Mouse (Mus musculus) hindbrain, embryonic 10.5 days (tissue): ENCODE measurements around the gene Eps8. TPM values are rescaled to one million over a fixed set of nuclear protein-coding genes. Genes with fewer than 3 reads are reported as not detected.

Experiments
- DNase-seq: peaks from one replicate; pipeline ENCODE4 v3.0.0-alpha.2; 2017; ENCODE audit warnings: low spot score
- H3K27ac ChIP-seq: fragments of 300-500 bp; sonication (generic); 2 replicates; pipeline ENCODE4 v1.5.1; 2016; ENCODE audit warnings: mild to moderate bottlenecking, moderate library complexity
- H3K27me3 ChIP-seq: fragments of 300-500 bp; sonication (generic); 2 replicates; pipeline ENCODE4 v1.6.1; 2016; ENCODE audit warnings: mild to moderate bottlenecking; ENCODE audit not compliant: poor library complexity, insufficient read depth, severe bottlenecking
- H3K36me3 ChIP-seq: fragments of 300-500 bp; sonication (generic); 2 replicates; pipeline ENCODE4 v1.6.1; 2016; ENCODE audit warnings: mild to moderate bottlenecking, moderate library complexity
- H3K4me1 ChIP-seq: fragments of 300-500 bp; sonication (generic); replicated peaks from 2 replicates; pipeline ENCODE4 v1.6.1; 2016; ENCODE audit warnings: mild to moderate bottlenecking
- H3K4me3 ChIP-seq: fragments of 300-500 bp; sonication (generic); 2 replicates; pipeline ENCODE4 v1.5.1; 2016; ENCODE audit warnings: mild to moderate bottlenecking, moderate library complexity
- H3K9me3 ChIP-seq: fragments of 300-500 bp; sonication (generic); 2 replicates; pipeline ENCODE4 v1.6.1; 2016; ENCODE audit warnings: mild to moderate bottlenecking, moderate library complexity
- WGBS: fragments of 180-500 bp; shearing (Covaris S2); methylation state at CpG from one replicate; pipeline ENCODE4 v1.1.7; 2016; 5-methylcytosine and 5-hydroxymethylcytosine counted together
- polyA plus RNA-seq: library from polyadenylated mRNA; unstranded; fragments of >200 nt; fragmentation: Nextera tagmentation; extraction: Ambion mirVana; gene quantifications from 2 replicates; pipeline ENCODE4 v1.2.1, GENCODE M21; 2016

Eps8 gene
- polyA plus RNA-seq, 1 experiment from 2014 or later: 5.8 TPM

DNA sequence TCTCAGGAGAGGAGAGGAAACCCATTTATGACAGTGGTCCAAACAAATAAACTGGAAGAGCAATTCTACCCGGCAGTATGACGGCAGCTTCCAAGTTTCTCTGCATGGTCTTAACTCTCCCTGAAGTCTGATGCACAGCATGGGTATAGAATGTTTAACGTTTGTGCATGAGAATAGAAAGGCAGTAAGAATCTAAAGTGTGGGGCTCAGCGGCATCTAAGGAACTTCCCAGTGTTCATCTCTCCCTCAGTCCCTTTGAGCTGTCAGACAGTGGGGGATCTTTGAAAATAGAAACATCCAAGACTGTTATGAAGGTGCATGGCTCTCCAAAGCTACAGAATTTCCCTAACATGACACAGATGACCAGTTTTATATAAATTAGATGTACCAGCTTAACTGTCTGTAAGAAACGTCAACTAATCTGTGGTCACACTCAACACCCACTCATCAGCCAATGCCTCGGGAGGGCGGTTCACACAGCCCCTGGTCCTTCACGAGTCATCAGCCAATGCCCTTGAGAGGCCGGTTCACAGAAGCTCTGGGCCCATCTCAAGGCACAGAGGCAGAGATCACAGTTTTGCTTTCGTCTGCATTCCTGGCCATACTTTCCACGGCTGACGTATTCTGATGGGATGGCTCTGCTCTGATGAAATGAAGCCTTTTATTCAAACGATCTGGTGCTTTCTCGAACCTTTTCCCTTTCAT is 145.2 kb downstream of the Eps8 start:
- no peak for DNase-seq
- H3K4me1 ChIP-seq: no peaks in the 10 kb centered on the region
- no peak overlapping the region for H3K27ac ChIP-seq
- H3K36me3 ChIP-seq: no peaks in the 10 kb centered on the region
- 86% methylated on average over 14 of the region's 14 CpGs for WGBS
- H3K9me3 ChIP-seq: no peaks in the 10 kb centered on the region
- no peak overlapping the region for H3K4me3 ChIP-seq
- no peaks in the 10 kb centered on the region for H3K27me3 ChIP-seq

GRCm38 (mm10) chr6:137508936-137509335 is 145.7 kb downstream of the Eps8 start:
- no peaks in the 10 kb centered on the region for H3K27me3 ChIP-seq
- H3K36me3 ChIP-seq: no peaks in the 10 kb centered on the region
- H3K9me3 ChIP-seq: no peaks in the 10 kb centered on the region
- no peaks in the 10 kb centered on the region for H3K4me1 ChIP-seq
- DNase-seq: no peak
- no peak overlapping the region for H3K4me3 ChIP-seq
- H3K27ac ChIP-seq: no peak overlapping the region
- WGBS: 94% methylated on average over 19 of the region's 19 CpGs

DNA sequence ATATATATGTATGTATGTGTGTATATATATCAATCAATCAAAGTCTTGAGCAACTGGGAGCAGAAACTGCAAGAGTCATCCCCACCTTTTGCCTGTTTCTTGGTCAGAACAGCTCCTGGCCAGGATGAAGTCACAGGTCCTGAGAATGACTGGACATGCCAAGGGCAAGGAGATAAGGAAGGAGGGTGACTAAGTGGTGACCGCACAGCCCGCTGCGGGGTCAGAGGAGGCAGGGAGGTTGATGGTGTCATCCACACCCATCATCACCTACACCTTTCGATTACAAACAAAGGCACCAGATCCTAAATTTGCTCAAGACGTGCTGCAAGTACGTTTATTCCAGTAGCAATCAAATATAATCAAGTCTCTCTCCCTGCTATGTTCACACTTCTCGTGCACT is 148.1 kb downstream of the Eps8 start:
- DNase-seq: no peak
- H3K27me3 ChIP-seq: no peaks in the 10 kb centered on the region
- no peaks in the 10 kb centered on the region for H3K9me3 ChIP-seq
- no peaks in the 10 kb centered on the region for H3K36me3 ChIP-seq
- no peak overlapping the region for H3K27ac ChIP-seq
- H3K4me3 ChIP-seq: no peak overlapping the region
- H3K4me1 ChIP-seq: no peaks in the 10 kb centered on the region
- 94% methylated on average over 7 of the region's 7 CpGs for WGBS

- DNase-seq: no peak
- Histone ChIP-seq H3K36me3 (no peaks in the 10 kb centered on the region), H3K4me1 (no peaks in the 10 kb centered on the region), H3K27ac (no peak overlapping the region), H3K27me3 (no peaks in the 10 kb centered on the region), H3K4me3 (no peak overlapping the region), H3K9me3 (no peaks in the 10 kb centered on the region)
- WGBS: 89% methylated on average over 3 of the region's 3 CpGs
Observed at GRCm38 (mm10) chr6:137505555-137506227, 149.0 kb downstream of the Eps8 start.

DNA sequence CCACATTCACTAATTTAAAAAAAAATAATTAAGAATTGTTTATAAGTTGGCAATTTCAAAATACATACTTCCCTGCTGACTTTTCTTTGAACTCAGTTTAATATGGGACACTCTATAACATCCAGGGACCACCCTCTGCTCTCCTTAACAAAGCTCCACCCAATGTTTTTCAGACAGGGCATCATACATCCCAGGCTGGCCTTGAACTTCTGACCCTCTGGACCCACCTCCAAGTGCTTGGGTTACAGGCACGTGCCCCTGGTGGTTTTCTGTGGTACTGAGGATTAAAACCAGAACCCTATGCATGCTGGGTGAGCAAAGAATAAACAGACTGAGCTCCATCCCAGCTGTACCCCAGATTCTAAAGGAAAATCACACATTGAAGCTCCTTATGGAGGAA is 150.6 kb downstream of the Eps8 start:
- H3K9me3 ChIP-seq: no peaks in the 10 kb centered on the region
- H3K36me3 ChIP-seq: no peaks in the 10 kb centered on the region
- no peaks in the 10 kb centered on the region for H3K4me1 ChIP-seq
- no peaks in the 10 kb centered on the region for H3K27me3 ChIP-seq
- 53% methylated on average over 1 of the region's 1 CpGs for WGBS
- no peak overlapping the region for H3K4me3 ChIP-seq
- no peak for DNase-seq
- no peak overlapping the region for H3K27ac ChIP-seq

- no peak for DNase-seq
- Histone ChIP-seq H3K27ac (no peak overlapping the region), H3K4me3 (no peak overlapping the region), H3K4me1 (no peaks in the 10 kb centered on the region), H3K9me3 (no peaks in the 10 kb centered on the region), H3K27me3 (no peaks in the 10 kb centered on the region), H3K36me3 (no peaks in the 10 kb centered on the region)
- 92% methylated on average over 8 of the region's 8 CpGs for WGBS
Observed at GRCm38 (mm10) chr6:137503462-137503861, 151.2 kb downstream of the Eps8 start.

- Histone ChIP-seq H3K36me3 (no peaks in the 10 kb centered on the region), H3K27ac (no peak overlapping the region), H3K27me3 (no peaks in the 10 kb centered on the region), H3K4me1 (no peaks in the 10 kb centered on the region), H3K9me3 (no peaks in the 10 kb centered on the region), H3K4me3 (no peak overlapping the region)
- 90% methylated on average over 7 of the region's 7 CpGs for WGBS
- no peak for DNase-seq
Observed at GRCm38 (mm10) chr6:137503009-137503408, 151.7 kb downstream of the Eps8 start.

GRCm38 (mm10) chr6:137498781-137499180 is 155.9 kb downstream of the Eps8 start:
- Histone ChIP-seq H3K4me3 (no peak overlapping the region), H3K36me3 (no peaks in the 10 kb centered on the region), H3K9me3 (no peaks in the 10 kb centered on the region), H3K27me3 (no peaks in the 10 kb centered on the region), H3K27ac (no peak overlapping the region), H3K4me1 (peaks cover 7% of the 10 kb centered on the region; the same call in 1 of the 2 replicates)
- 75% methylated on average over 6 of the region's 6 CpGs for WGBS
- no peak for DNase-seq

DNA sequence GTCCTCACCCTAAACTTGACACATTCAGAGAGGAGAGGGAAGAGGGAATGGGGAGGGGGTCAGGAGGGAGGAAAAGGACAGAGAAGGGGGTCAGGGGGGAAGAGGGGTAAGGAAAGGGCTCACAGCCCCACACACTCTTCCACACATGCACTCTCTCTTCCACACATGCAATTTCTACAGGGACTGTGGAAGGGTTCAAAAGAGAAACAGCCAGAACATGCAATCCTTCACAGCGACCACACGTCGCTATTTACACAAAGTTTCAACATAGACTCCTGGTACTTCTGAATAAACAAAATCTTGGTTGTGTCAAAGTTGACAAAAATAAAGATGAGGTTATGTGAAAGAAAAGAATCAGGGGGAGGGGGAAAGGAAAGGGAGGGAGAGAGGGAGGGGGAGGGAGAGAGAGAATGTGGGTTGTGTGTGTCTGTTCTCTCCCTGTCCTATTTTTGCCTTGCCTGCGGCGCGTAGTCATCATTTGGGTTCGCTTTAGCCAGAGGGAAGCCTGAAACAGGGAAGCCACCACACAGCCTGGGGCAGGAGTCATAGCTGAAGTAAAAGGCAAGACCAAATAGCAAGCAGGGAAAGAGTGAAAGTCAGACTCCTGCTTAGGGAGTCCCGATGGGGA is 157.4 kb downstream of the Eps8 start:
- no peaks in the 10 kb centered on the region for H3K36me3 ChIP-seq
- no peak for DNase-seq
- WGBS: 95% methylated on average over 8 of the region's 8 CpGs
- H3K4me3 ChIP-seq: no peak overlapping the region
- no peak overlapping the region for H3K27ac ChIP-seq
- H3K27me3 ChIP-seq: no peaks in the 10 kb centered on the region
- peaks cover 7% of the 10 kb centered on the region; the same call in 1 of the 2 replicates for H3K4me1 ChIP-seq
- H3K9me3 ChIP-seq: no peaks in the 10 kb centered on the region

GRCm38 (mm10) chr6:137496562-137496961 is 158.1 kb downstream of the Eps8 start:
- Histone ChIP-seq H3K9me3 (no peaks in the 10 kb centered on the region), H3K4me3 (no peak overlapping the region), H3K4me1 (peaks cover 7% of the 10 kb centered on the region; the same call in 1 of the 2 replicates), H3K27me3 (no peaks in the 10 kb centered on the region), H3K36me3 (no peaks in the 10 kb centered on the region), H3K27ac (no peak overlapping the region)
- DNase-seq: no peak
- WGBS: 95% methylated on average over 2 of the region's 2 CpGs

DNA sequence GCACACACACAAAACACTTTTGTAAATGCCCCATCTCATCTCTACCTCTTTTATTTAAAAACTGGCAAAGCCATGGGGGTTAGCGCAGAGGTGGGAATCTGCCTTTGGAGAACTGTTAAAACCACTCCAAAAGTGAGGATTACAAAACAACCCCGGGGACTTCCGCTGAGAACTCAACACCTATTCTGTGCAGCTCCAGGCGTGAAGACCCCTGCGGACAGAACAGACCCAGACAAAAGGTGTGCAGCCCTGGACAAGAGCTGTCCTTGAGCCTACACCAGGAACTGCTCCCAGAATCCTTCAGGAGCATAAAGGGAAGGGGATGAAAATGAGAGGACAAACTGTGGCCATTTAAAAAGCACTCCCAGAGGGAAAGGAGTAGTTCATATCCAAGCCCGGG is 159.4 kb downstream of the Eps8 start:
- Histone ChIP-seq H3K9me3 (no peaks in the 10 kb centered on the region), H3K27me3 (no peaks in the 10 kb centered on the region), H3K4me1 (peaks cover 7% of the 10 kb centered on the region; the same call in 1 of the 2 replicates), H3K36me3 (no peaks in the 10 kb centered on the region), H3K4me3 (no peak overlapping the region), H3K27ac (no peak overlapping the region)
- no peak for DNase-seq
- 74% methylated on average over 6 of the region's 6 CpGs for WGBS

DNA sequence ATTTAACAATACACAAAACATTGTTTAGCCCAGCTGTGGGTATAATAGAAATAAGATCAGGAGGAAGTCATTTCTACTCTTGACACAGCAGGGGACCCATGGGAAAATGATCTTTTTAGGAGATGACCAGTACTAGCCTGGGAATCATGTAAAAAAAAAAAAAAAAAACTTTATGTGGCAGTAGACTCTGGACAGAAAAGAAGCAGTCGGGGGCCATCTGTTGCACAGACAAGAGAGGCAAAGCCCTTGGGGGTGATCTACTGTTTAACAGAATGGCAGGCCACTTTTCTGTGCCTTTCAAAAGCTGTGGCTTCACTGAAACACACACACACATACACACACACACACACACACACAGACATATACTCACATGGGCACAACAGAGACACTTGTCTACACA is 159.9 kb downstream of the Eps8 start:
- Histone ChIP-seq H3K27me3 (no peaks in the 10 kb centered on the region), H3K36me3 (no peaks in the 10 kb centered on the region), H3K4me3 (no peak overlapping the region), H3K9me3 (no peaks in the 10 kb centered on the region), H3K27ac (no peak overlapping the region), H3K4me1 (peaks cover 7% of the 10 kb centered on the region; the same call in 1 of the 2 replicates)
- 63% methylated on average over 1 of the region's 1 CpGs for WGBS
- DNase-seq: no peak

GRCm38 (mm10) chr6:137494136-137494475 is 160.6 kb downstream of the Eps8 start:
- Histone ChIP-seq H3K4me3 (no peak overlapping the region), H3K4me1 (peaks cover 7% of the 10 kb centered on the region; the same call in 1 of the 2 replicates), H3K27ac (no peak overlapping the region), H3K9me3 (no peaks in the 10 kb centered on the region), H3K36me3 (no peaks in the 10 kb centered on the region), H3K27me3 (no peaks in the 10 kb centered on the region)
- DNase-seq: no peak
